Mouse (Mus musculus): ENCODE data around the gene Prkd1.

DNA sequence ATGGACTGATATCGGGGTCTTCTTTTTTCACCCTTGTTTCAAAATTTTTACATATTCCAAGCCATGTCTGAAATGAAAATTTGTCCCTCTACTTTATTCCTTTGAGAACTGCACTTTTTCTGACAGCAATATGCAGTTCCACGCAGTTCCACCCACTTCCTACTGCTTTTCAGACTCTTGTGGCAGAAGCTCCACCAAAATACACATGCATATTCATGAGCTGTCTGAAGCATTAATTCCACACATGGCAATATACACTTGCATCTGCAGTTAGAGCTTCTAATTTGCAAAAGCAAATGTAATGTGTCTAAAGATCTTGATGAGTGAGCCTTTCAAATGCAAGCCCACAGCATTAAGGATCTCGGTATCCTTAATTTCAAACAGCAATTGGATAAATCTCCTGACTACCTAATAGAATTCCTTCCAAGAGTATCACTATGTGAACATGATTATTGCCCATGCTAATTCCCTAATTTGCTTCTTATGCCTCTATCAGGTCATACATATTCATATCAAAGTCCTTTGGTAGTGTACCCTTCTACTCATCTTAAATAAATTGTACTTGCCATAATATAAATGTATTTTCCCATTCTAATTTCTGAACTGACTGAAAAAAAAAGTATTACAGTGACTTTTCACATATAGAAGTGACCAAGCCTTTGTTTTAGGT is 110.5 kb downstream of the Prkd1 start:
- no peak for TF ChIP-seq CTCF (conservative IDR thresholded peaks at IDR 0.05; ENCODE audit: low read length)
- TF ChIP-seq NANOG (IDR thresholded peaks at IDR 0.05; ENCODE audit: borderline replicate concordance, low read length): no peak

Measured in E14TG2a.4 (cell line).